Mouse (Mus musculus): Measurements from ENCODE around the gene Lsamp. TPM values are rescaled to one million over a fixed set of nuclear protein-coding genes. Genes with fewer than 3 reads are reported as not detected.

Gene Lsamp
- polyA plus RNA-seq, 1 experiment from 2014 or later, result 5.4 TPM

DNA sequence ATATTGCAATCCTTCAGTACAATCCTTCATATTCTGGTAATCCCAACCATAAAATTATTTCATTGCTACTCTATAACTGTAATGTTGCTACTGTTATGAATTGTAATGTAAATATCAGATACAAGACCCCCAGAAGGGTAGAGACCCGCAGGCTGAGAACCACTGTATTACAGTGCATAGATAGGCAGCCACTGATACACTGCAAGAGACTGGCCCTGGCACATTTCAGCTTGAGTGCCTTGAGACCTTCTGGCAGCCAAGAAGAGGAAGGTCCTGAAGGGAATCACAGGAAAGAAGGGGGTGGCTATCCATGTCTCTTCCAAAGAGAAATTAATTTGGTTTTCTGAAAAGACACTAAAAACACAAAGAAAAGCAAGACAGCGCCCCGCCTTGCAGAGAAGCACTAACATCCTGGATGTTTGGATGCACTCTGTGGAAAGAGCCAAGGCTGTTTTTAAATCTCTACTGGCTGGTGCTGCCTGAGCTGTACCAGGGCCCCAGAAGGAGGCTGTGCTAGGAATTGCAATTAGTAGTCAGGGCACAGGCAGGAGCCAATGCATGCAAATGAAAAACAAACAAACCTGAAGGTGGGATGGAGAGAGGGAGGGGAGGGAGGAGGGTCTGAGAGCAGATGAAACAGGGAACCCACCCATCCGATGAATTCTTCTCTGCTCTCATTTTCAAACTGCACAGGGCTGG is 1787.4 kb downstream of the Lsamp start:
- no peaks in the 10 kb centered on the region for H3K36me3 ChIP-seq (ENCODE audit: control insufficient read depth, insufficient read depth, low read length)
- no peak overlapping the region for H3K9ac ChIP-seq (ENCODE audit: low read length)
- WGBS, result 64% methylated on average over 4 of the region's 4 CpGs
- no peak overlapping the region for H3K4me2 ChIP-seq (ENCODE audit: low read length)
- no peak overlapping the region for H3K4me3 ChIP-seq (ENCODE audit: low read depth, low read length)
- no peak overlapping the region for H3K27ac ChIP-seq (ENCODE audit: low read depth)
- ATAC-seq (replicated peaks; ENCODE audit: low FRiP score, low TSS enrichment, low read depth) (no peak), DNase-seq (ENCODE audit: low spot score) (no peak)
- H3K4me1 ChIP-seq (replicated peaks; ENCODE audit: control insufficient read depth, insufficient read depth, low read length), result no peaks in the 10 kb centered on the region
- H3K27me3 ChIP-seq (replicated peaks; ENCODE audit: control insufficient read depth, insufficient read depth, low read length), result no peaks in the 10 kb centered on the region
- H3K9me3 ChIP-seq (ENCODE audit: control insufficient read depth, low read length), result no peaks in the 10 kb centered on the region

GRCm38 (mm10) chr16:41777586-41777985 is 1793.4 kb downstream of the Lsamp start:
- no peak overlapping the region for H3K4me2 ChIP-seq (ENCODE audit: low read length)
- no peaks in the 10 kb centered on the region for H3K4me1 ChIP-seq (replicated peaks; ENCODE audit: control insufficient read depth, insufficient read depth, low read length)
- H3K27me3 ChIP-seq (replicated peaks; ENCODE audit: control insufficient read depth, insufficient read depth, low read length), result no peaks in the 10 kb centered on the region
- H3K4me3 ChIP-seq (ENCODE audit: low read depth, low read length), result no peak overlapping the region
- no peak for DNase-seq (ENCODE audit: low spot score)
- H3K27ac ChIP-seq (ENCODE audit: low read depth), result no peak overlapping the region
- no peaks in the 10 kb centered on the region for H3K9me3 ChIP-seq (ENCODE audit: control insufficient read depth, low read length)
- H3K36me3 ChIP-seq (ENCODE audit: control insufficient read depth, insufficient read depth, low read length), result no peaks in the 10 kb centered on the region
- no peak overlapping the region for H3K9ac ChIP-seq (ENCODE audit: low read length)
- WGBS, result 38% methylated on average over 1 of the region's 1 CpGs
- no peak for ATAC-seq (replicated peaks; ENCODE audit: low FRiP score, low TSS enrichment, low read depth)

- no peaks in the 10 kb centered on the region for H3K27me3 ChIP-seq (replicated peaks; ENCODE audit: control insufficient read depth, insufficient read depth, low read length)
- no peak overlapping the region for H3K4me3 ChIP-seq (ENCODE audit: low read depth, low read length)
- ATAC-seq (replicated peaks; ENCODE audit: low FRiP score, low TSS enrichment, low read depth) (no peak), DNase-seq (ENCODE audit: low spot score) (no peak)
- H3K36me3 ChIP-seq (ENCODE audit: control insufficient read depth, insufficient read depth, low read length), result no peaks in the 10 kb centered on the region
- 86% methylated on average over 2 of the region's 2 CpGs for WGBS
- H3K27ac ChIP-seq (ENCODE audit: low read depth), result no peak overlapping the region
- H3K9me3 ChIP-seq (ENCODE audit: control insufficient read depth, low read length), result no peaks in the 10 kb centered on the region
- H3K9ac ChIP-seq (ENCODE audit: low read length), result no peak overlapping the region
- no peaks in the 10 kb centered on the region for H3K4me1 ChIP-seq (replicated peaks; ENCODE audit: control insufficient read depth, insufficient read depth, low read length)
- no peak overlapping the region for H3K4me2 ChIP-seq (ENCODE audit: low read length)
These were observed 1801.4 kb downstream of the Lsamp start for GRCm38 (mm10) chr16:41785600-41785999.

DNA sequence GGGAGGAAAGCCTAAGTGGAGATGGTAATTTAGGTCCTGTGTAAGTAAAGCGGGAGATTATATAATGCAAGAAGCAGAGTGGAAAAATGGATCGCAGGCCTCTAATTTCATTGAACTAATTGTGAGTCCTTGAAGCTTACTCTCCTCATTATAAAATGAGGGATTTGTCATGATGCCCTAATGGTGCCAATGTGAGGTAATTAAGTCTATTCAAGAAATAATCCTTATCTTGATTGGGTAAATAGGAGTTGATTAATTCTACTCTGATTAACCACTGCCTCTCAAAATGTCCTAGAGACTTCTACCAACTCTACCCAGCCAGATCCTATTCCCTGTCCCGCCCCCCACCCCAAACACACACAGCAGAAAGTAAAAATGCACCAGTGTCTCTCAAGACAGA is 1802.5 kb downstream of the Lsamp start:
- DNase-seq (ENCODE audit: low spot score), result no peak
- H3K36me3 ChIP-seq (ENCODE audit: control insufficient read depth, insufficient read depth, low read length), result no peaks in the 10 kb centered on the region
- ATAC-seq (replicated peaks; ENCODE audit: low FRiP score, low TSS enrichment, low read depth), result no peak
- no peaks in the 10 kb centered on the region for H3K4me1 ChIP-seq (replicated peaks; ENCODE audit: control insufficient read depth, insufficient read depth, low read length)
- H3K27ac ChIP-seq (ENCODE audit: low read depth), result no peak overlapping the region
- no peaks in the 10 kb centered on the region for H3K9me3 ChIP-seq (ENCODE audit: control insufficient read depth, low read length)
- no peak overlapping the region for H3K4me2 ChIP-seq (ENCODE audit: low read length)
- 83% methylated on average over 3 of the region's 3 CpGs for WGBS
- no peak overlapping the region for H3K4me3 ChIP-seq (ENCODE audit: low read depth, low read length)
- H3K27me3 ChIP-seq (replicated peaks; ENCODE audit: control insufficient read depth, insufficient read depth, low read length), result no peaks in the 10 kb centered on the region
- H3K9ac ChIP-seq (ENCODE audit: low read length), result no peak overlapping the region

DNA sequence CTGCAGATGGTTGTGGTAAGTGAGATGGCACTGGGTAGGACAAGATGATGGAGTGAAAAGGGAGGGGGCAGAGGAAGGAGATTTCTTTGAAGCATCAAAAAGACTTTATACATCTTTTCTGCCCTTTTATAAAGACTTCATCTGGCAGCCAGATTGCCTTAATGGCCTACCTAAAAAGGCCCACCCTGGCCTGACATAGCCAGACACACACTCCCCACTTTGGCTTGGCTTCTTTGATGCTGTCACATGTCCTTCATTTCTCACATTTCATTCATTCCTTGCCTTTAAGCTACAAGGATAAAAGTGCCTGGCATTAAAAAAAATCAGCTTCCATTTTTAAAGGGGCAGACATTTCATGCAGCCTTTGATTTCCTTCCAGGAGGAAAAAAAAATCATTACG is 1803.0 kb downstream of the Lsamp start:
- no peaks in the 10 kb centered on the region for H3K4me1 ChIP-seq (replicated peaks; ENCODE audit: control insufficient read depth, insufficient read depth, low read length)
- ATAC-seq (replicated peaks; ENCODE audit: low FRiP score, low TSS enrichment, low read depth), result no peak
- H3K9me3 ChIP-seq (ENCODE audit: control insufficient read depth, low read length), result no peaks in the 10 kb centered on the region
- no peak overlapping the region for H3K9ac ChIP-seq (ENCODE audit: low read length)
- H3K4me2 ChIP-seq (ENCODE audit: low read length), result no peak overlapping the region
- no peak overlapping the region for H3K4me3 ChIP-seq (ENCODE audit: low read depth, low read length)
- no peaks in the 10 kb centered on the region for H3K36me3 ChIP-seq (ENCODE audit: control insufficient read depth, insufficient read depth, low read length)
- DNase-seq (ENCODE audit: low spot score), result no peak
- no peaks in the 10 kb centered on the region for H3K27me3 ChIP-seq (replicated peaks; ENCODE audit: control insufficient read depth, insufficient read depth, low read length)
- WGBS, result 53% methylated on average over 1 of the region's 1 CpGs
- no peak overlapping the region for H3K27ac ChIP-seq (ENCODE audit: low read depth)

DNA sequence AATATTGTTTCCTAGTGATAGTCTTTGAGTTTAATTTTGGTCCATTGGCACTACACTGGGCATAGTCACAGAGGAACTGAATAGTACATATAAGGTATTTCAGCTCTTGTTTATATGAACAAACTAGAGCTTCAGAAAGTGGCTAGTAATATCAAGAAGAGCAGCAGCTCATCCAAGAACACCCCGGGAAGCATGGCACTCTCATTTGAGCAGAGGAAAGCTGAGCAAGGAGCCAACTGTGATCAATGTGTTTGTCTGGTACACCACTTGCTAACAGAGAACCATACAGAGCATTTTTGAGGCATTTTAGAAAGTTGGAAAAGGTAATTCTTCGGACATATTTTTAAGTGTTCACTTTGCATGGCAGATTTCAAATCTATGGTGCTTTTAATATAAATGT is 1805.9 kb downstream of the Lsamp start:
- H3K9me3 ChIP-seq (ENCODE audit: control insufficient read depth, low read length), result no peaks in the 10 kb centered on the region
- WGBS, result 85% methylated on average over 2 of the region's 2 CpGs
- H3K4me2 ChIP-seq (ENCODE audit: low read length), result no peak overlapping the region
- H3K9ac ChIP-seq (ENCODE audit: low read length), result no peak overlapping the region
- no peaks in the 10 kb centered on the region for H3K36me3 ChIP-seq (ENCODE audit: control insufficient read depth, insufficient read depth, low read length)
- DNase-seq (ENCODE audit: low spot score) (no peak), ATAC-seq (replicated peaks; ENCODE audit: low FRiP score, low TSS enrichment, low read depth) (no peak)
- H3K27ac ChIP-seq (ENCODE audit: low read depth), result no peak overlapping the region
- H3K4me3 ChIP-seq (ENCODE audit: low read depth, low read length), result no peak overlapping the region
- no peaks in the 10 kb centered on the region for H3K27me3 ChIP-seq (replicated peaks; ENCODE audit: control insufficient read depth, insufficient read depth, low read length)
- H3K4me1 ChIP-seq (replicated peaks; ENCODE audit: control insufficient read depth, insufficient read depth, low read length), result no peaks in the 10 kb centered on the region

DNA sequence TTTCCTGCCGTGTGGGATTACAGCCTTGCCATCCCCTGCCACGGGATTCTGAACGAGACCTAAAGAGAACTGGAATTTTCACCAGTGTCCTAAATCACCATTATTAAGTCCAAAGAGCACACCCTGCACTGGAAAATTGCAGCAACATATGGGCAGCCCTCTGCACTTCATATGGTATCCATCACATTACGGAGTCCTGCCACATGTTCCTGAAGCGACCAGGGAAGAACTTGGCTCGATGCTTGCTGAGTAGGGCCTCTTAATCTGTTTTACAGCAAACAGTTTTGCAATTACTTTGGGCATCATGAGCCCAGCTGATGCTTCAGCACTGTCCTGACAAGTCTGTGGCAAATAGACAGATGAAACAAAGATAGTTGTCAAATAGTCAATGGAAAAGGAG is 1836.2 kb downstream of the Lsamp start:
- Histone ChIP-seq H3K9me3 (ENCODE audit: control insufficient read depth, low read length) (no peaks in the 10 kb centered on the region), H3K27ac (ENCODE audit: low read depth) (no peak overlapping the region), H3K36me3 (ENCODE audit: control insufficient read depth, insufficient read depth, low read length) (no peaks in the 10 kb centered on the region), H3K27me3 (replicated peaks; ENCODE audit: control insufficient read depth, insufficient read depth, low read length) (no peaks in the 10 kb centered on the region), H3K9ac (ENCODE audit: low read length) (no peak overlapping the region), H3K4me1 (replicated peaks; ENCODE audit: control insufficient read depth, insufficient read depth, low read length) (no peaks in the 10 kb centered on the region), H3K4me2 (ENCODE audit: low read length) (no peak overlapping the region), H3K4me3 (ENCODE audit: low read depth, low read length) (no peak overlapping the region)
- WGBS, result 77% methylated on average over 6 of the region's 6 CpGs
- DNase-seq (ENCODE audit: low spot score) (no peak), ATAC-seq (replicated peaks; ENCODE audit: low FRiP score, low TSS enrichment, low read depth) (no peak)

DNA sequence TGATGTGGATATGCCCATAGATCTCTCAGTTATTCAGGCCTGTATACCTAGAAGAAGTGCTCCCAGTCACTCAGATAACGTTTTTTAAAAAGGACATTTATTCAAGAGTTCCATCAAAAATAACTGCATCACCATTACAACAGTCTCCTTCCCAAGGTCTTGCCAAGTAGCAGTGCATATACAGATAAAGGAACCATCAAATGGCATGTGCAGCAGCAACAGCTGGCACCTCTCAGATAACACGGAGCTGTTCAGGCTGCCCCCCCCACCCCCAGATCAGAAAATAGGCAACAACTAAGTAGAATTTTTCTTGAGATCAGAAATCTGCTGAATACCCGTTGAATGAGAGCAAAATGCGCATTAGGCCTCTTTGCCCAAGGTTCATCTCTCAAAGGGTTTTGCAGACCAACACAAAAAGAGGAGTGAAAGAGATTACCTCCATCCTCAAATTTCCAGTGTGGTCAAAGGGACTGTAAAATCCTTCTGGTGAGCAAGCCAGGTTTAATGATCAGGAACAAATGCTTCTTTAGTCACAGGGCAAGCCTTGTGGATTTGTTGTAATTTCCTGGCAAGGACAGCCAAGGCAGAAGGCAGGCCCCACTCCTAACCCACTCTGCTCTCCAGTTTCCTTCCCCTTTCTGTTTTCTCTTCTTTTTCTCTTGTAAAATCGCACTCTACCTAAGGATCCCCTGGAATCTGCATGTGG is 1842.9 kb downstream of the Lsamp start:
- ATAC-seq (replicated peaks; ENCODE audit: low FRiP score, low TSS enrichment, low read depth) (no peak), DNase-seq (ENCODE audit: low spot score) (no peak)
- H3K4me3 ChIP-seq (ENCODE audit: low read depth, low read length), result no peak overlapping the region
- H3K9me3 ChIP-seq (ENCODE audit: control insufficient read depth, low read length), result no peaks in the 10 kb centered on the region
- no peak overlapping the region for H3K9ac ChIP-seq (ENCODE audit: low read length)
- no peak overlapping the region for H3K27ac ChIP-seq (ENCODE audit: low read depth)
- H3K4me2 ChIP-seq (ENCODE audit: low read length), result no peak overlapping the region
- H3K36me3 ChIP-seq (ENCODE audit: control insufficient read depth, insufficient read depth, low read length), result no peaks in the 10 kb centered on the region
- H3K4me1 ChIP-seq (replicated peaks; ENCODE audit: control insufficient read depth, insufficient read depth, low read length), result no peaks in the 10 kb centered on the region
- H3K27me3 ChIP-seq (replicated peaks; ENCODE audit: control insufficient read depth, insufficient read depth, low read length), result no peaks in the 10 kb centered on the region
- 75% methylated on average over 5 of the region's 5 CpGs for WGBS

GRCm38 (mm10) chr16:41827605-41827948 is 1843.4 kb downstream of the Lsamp start:
- Histone ChIP-seq H3K4me1 (replicated peaks; ENCODE audit: control insufficient read depth, insufficient read depth, low read length) (no peaks in the 10 kb centered on the region), H3K36me3 (ENCODE audit: control insufficient read depth, insufficient read depth, low read length) (no peaks in the 10 kb centered on the region), H3K27ac (ENCODE audit: low read depth) (no peak overlapping the region), H3K9me3 (ENCODE audit: control insufficient read depth, low read length) (no peaks in the 10 kb centered on the region), H3K4me3 (ENCODE audit: low read depth, low read length) (no peak overlapping the region), H3K4me2 (ENCODE audit: low read length) (no peak overlapping the region), H3K9ac (ENCODE audit: low read length) (no peak overlapping the region), H3K27me3 (replicated peaks; ENCODE audit: control insufficient read depth, insufficient read depth, low read length) (no peaks in the 10 kb centered on the region)
- 82% methylated on average over 3 of the region's 3 CpGs for WGBS
- ATAC-seq (replicated peaks; ENCODE audit: low FRiP score, low TSS enrichment, low read depth) (no peak), DNase-seq (ENCODE audit: low spot score) (no peak)
